Mouse (Mus musculus) lung, adult 2 months (tissue): ENCODE measurements around the gene Zbtb20. TPM values are rescaled to one million over a fixed set of nuclear protein-coding genes. Genes with fewer than 3 reads are reported as not detected.

Experiments used
- DNase-seq: peaks from one replicate; pipeline ENCODE4 v3.0.0; 2022
- H3K4me1 ChIP-seq: fragments of 200-500 bp; 2 replicates; pipeline ENCODE4 v1.6.1; 2011; ENCODE audit warnings: low read length; ENCODE audit not compliant: control insufficient read depth, insufficient read depth
- H3K4me3 ChIP-seq: fragments of 200-500 bp; replicated peaks from 2 replicates; pipeline ENCODE3; 2011; ENCODE audit warnings: low read depth, mild to moderate bottlenecking, control low read depth, low read length; ENCODE audit errors: extremely low read depth
- CTCF ChIP-seq: fragments of 200-500 bp; IDR thresholded peaks from 2 replicates; pipeline ENCODE4 v1.5.1; 2011; ENCODE audit warnings: mild to moderate bottlenecking, low read length, control low read depth; ENCODE audit not compliant: insufficient read depth
- POLR2A ChIP-seq: fragments of 200-500 bp; IDR thresholded peaks from 2 replicates; pipeline ENCODE4 v1.6.1; 2011; ENCODE audit warnings: low read depth, mild to moderate bottlenecking, control low read depth, low read length, borderline replicate concordance; ENCODE audit errors: extremely low read depth
- WGBS: fragments of 180-500 bp; shearing (Covaris S2); methylation state at CpG from one replicate; pipeline ENCODE4 v1.1.7; 2018; 5-methylcytosine and 5-hydroxymethylcytosine counted together
- polyA plus RNA-seq: library from polyadenylated mRNA; depleted of rRNA; stranded (reverse); fragments of >200 nt; gene quantifications from 2 replicates; pipeline ENCODE4 v1.2.3, GENCODE M21; 2012; rRNA removed

The Zbtb20 gene
- polyA plus RNA-seq = 29.9 and 30.7 TPM in 2 replicates

DNA sequence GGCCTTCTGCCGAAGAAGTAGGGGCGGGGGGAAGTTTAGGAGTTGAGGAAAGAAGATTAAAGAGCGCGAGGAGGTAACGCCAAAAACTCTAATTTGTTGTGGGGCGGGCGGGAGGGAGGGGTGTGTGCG, at the start of gene Zbtb20:
Gene Zbtb20, plus strand, starts transcription at position 30 of the 129 bp plus-strand sequence.
- DNase-seq = no peak
- Histone ChIP-seq H3K4me3 (peak within 1 kb of the TSS; percentile 96), H3K4me1 (no peaks in the 10 kb centered on the region; the same call in 1 of the 2 replicates)
- TF ChIP-seq POLR2A (no peak), CTCF (no peak)
- WGBS = 0% methylated on average over 7 of the region's 8 CpGs

DNA sequence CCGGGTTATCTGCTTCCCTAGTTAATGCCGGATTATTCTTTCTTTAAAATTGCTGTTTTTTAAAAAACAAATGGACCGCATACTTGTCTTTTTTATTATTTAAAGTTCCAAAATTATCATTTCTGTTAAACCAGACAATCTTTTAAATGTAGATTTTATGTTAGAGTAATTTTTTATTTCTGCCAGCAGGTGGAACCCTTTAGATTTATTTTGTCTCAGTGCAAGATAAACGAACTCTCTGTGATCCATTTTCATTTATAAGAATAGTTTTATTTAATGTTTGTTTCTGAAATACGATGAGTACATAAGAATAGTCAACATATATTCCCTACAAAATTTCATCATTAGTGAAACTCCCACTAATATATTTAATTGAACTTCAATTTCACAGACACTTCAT, 39.7 kb upstream of the Zbtb20 start:
- TF ChIP-seq POLR2A (no peak), CTCF (no peak)
- DNase-seq = no peak
- 56% methylated on average over 5 of the region's 5 CpGs for WGBS
- Histone ChIP-seq H3K4me3 (no peak overlapping the region), H3K4me1 (no peaks in the 10 kb centered on the region)

DNA sequence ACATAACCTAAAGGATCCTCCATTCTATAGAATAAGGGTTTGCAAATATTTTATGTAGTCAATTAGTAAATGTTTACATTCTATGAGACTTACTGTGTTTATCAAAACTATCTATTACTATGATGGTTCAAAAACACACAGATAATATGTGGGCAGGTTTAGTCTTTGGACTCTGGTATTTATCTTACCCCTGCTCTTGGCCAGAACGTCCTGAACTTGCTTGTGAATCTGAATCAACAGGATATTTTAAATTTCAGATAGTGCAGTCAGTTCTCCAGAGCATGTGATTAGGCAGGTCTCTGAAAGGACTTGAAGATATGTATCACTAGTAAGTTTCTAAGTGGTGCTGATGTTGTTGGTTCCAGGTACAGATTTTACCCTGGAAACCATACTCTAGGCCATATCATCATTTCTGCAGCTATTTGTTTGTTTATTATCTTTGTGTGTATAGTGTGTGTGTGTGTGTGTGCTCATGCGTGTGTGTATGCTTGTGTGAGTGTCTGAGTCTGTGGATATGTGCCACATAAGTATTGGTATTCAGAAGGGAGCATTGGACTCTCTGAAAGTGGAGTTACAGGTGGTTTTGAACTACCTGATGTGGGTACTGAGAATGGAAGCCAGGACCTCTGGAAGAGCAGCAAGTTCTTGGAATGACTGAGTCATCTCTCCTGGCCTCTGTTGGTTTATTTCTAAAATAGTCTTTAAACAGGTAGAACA, 39.1 kb upstream of the Zbtb20 start:
- TF ChIP-seq POLR2A = no peak
- no peak for TF ChIP-seq CTCF
- H3K4me3 ChIP-seq = no peak overlapping the region
- no peak for DNase-seq
- 52% methylated on average over 2 of the region's 2 CpGs for WGBS
- H3K4me1 ChIP-seq = no peaks in the 10 kb centered on the region

DNA sequence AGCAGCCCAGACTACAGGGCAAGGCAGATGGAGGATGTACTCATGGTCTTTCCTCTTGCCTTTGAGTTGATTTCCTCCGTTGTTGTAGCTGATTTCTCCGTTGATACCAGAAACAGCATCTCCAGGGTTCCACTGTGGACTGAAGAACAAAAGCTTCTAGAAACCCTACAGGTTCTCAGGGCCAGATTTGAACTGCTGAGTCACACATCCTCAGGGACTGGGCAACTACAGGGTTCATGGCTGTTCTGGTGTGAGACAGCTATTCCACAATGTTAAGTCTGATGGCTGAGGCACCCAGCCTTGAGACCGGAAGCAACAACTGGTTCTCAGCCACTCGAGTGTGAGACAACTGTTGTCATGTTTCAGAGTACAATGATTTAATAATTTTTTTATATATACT, 37.5 kb upstream of the Zbtb20 start:
- no peak overlapping the region for H3K4me3 ChIP-seq
- H3K4me1 ChIP-seq = no peaks in the 10 kb centered on the region
- DNase-seq = no peak
- 88% methylated on average over 4 of the region's 4 CpGs for WGBS
- no peak for TF ChIP-seq POLR2A
- no peak for TF ChIP-seq CTCF

DNA sequence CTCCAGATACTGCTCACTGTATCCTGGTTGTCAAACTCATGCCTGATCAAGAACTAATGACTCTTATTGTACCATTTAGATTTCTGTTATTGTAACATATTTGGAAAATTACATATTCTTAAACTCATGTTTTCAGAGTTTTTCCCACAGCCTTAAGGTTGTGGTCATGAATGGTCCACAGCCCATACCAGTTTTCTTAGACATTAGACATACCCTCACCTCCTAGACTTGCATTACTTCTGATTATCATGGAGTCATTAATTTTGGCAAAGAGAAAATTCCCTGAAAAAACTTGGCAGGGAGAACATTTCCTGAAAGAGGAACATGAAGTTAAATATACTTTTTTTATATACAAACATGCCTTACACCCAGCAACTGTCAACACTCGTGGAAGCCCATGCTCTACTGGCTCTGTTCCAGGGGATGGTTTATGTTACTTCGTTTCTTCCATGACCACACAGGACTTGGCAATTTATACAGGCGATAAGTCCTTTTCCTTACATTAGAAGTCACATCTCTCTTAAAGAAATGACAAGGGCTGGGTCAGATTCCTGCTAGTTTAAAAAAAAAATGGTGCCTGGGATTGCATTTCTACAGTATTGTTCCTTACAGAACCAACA, 18.0 kb upstream of the Zbtb20 start:
- WGBS = 26% methylated on average over 3 of the region's 3 CpGs
- H3K4me3 ChIP-seq = no peak overlapping the region
- no peaks in the 10 kb centered on the region for H3K4me1 ChIP-seq
- TF ChIP-seq CTCF = no peak
- TF ChIP-seq POLR2A = no peak
- DNase-seq = no peak

DNA sequence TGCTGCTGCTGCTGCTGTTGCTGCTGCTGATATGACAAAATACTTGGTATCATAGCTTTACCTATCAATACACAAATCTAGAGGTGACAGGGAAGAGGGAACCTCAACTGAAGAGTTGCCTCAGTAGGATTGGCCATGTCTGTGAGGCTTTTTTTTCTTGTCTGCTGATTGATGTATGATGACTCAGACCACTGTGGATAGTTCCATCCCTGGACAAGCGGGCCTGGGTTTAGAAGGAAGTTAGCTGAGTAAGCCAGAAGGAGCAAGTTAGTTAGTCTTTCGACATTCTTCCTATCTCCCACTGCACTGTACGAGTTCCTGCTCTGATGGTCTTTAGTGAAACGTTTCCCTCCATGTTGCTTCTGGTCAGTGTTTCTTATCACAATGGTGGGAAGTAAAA, 16.4 kb upstream of the Zbtb20 start:
- no peak for TF ChIP-seq POLR2A
- no peak for TF ChIP-seq CTCF
- WGBS = 85% methylated on average over 4 of the region's 4 CpGs
- H3K4me1 ChIP-seq = no peaks in the 10 kb centered on the region
- H3K4me3 ChIP-seq = no peak overlapping the region
- DNase-seq = no peak

DNA sequence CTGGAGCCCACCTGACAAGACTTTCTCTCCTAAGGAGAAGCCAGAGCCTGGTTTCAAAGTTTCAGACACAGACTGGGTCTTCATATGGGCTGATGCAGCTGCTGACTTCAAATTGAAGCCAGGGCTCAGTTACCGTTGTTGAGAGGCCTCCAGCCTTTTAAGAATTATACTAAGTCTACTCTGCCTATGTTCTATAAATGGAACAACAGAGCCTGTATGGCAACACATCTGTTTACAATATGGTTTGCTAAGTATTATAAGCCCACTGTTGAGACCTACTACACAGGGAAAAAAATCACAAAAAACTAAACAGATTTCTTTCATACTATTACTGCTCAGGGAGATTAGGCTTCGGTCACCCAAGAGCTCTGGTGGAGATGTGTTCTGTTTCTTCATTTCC, 12.4 kb upstream of the Zbtb20 start:
- Histone ChIP-seq H3K4me3 (no peak overlapping the region), H3K4me1 (no peaks in the 10 kb centered on the region)
- 77% methylated on average over 2 of the region's 2 CpGs for WGBS
- no peak for DNase-seq
- no peak for TF ChIP-seq POLR2A
- no peak for TF ChIP-seq CTCF

DNA sequence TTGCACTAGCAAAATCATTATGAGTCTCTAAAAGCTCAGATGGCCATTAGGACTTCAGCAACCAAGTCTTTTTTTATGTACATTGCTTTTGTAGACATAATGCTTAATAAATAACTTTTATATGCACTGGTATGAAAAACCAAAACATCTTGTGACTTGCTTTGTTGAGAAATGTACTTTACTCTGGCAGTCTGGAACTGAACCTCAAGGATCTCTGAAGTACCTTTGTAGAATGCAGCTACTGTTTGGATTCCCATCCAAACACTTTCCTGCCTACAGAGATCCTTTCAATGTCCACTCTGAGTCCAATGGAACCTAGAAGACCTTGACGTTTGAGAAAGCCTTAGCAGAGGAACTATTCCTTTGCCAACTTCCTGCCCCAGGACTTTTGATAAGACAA, 9.6 kb upstream of the Zbtb20 start:
- H3K4me3 ChIP-seq = no peak overlapping the region
- no peak for DNase-seq
- no peaks in the 10 kb centered on the region for H3K4me1 ChIP-seq
- TF ChIP-seq POLR2A = no peak
- no peak for TF ChIP-seq CTCF
- 16% methylated on average over 1 of the region's 1 CpGs for WGBS

DNA sequence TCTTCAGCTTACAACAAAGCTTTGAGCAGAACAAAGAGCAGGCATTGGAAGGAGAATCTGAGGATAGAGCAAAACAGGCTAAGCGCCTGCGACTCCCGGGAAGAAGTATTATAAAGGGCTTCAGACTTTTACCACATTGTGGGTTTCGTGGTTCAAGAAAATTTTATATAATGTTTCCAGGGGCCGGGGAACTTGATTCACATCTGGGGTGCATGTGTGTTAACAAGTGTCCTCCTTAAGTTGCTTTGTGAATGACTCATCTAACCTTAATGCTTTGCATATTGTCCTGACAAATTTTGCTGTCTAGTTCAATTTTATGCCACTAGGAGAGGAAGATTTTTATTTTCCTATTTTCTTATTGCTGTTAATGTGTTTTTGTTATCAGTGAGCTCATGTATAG, 3.6 kb upstream of the Zbtb20 start:
- WGBS = 89% methylated on average over 5 of the region's 5 CpGs
- H3K4me3 ChIP-seq = no peak overlapping the region
- no peaks in the 10 kb centered on the region for H3K4me1 ChIP-seq
- no peak for DNase-seq
- TF ChIP-seq POLR2A = no peak
- no peak for TF ChIP-seq CTCF

DNA sequence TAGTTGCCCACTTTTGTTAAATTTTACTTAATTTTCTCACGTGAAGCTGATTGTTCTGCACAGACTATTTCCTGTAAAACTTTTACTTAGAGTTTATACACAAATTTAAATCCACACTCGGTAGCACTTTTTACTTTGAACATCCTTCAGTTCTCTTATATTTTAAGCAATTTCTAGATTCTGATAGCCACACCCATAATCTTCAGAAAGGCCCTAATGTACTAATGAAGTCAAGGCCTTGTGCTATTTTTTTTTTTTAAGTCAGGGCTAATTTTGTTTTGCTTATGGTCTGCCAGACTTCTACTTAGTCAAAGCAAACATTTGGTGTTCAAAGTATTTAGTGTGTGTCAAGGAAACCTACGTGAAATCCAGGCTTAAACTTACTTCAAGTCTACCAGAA, 1.7 kb upstream of the Zbtb20 start:
- no peak for DNase-seq
- Histone ChIP-seq H3K4me3 (no peak overlapping the region), H3K4me1 (no peaks in the 10 kb centered on the region)
- no peak for TF ChIP-seq POLR2A
- WGBS = 44% methylated on average over 3 of the region's 3 CpGs
